Mouse (Mus musculus) liver, embryonic 12.5 days (tissue): ENCODE measurements around the gene Olfr697. TPM values are rescaled to one million over a fixed set of nuclear protein-coding genes. Genes with fewer than 3 reads are reported as not detected.
"Not testable (repeated sequence)": the region's sequence is repeated elsewhere in the genome, so short reads cannot be mapped to it uniquely, and the experiment has no call there.

Source experiments
- ATAC-seq: fragments of 200-750 bp; cut with Nextera tagmentation; 2 replicates; pipeline ENCODE4 v1.8.0; 2017; ENCODE audit warnings: moderate number of reproducible peaks, mild to moderate bottlenecking, moderate library complexity
- H3K27ac ChIP-seq: fragments of 300-500 bp; sonication (generic); 2 replicates; pipeline ENCODE4 v1.5.1; 2016; ENCODE audit warnings: mild to moderate bottlenecking
- H3K27me3 ChIP-seq: fragments of 300-500 bp; sonication (generic); replicated peaks from 2 replicates; pipeline ENCODE4 v1.6.1; 2016; ENCODE audit warnings: mild to moderate bottlenecking, moderate library complexity
- H3K36me3 ChIP-seq: fragments of 300-500 bp; sonication (generic); 2 replicates; pipeline ENCODE4 v1.6.1; 2016; ENCODE audit warnings: mild to moderate bottlenecking, moderate library complexity
- H3K4me1 ChIP-seq: fragments of 300-500 bp; sonication (generic); 2 replicates; pipeline ENCODE4 v1.6.1; 2016
- H3K4me2 ChIP-seq: fragments of 300-500 bp; sonication (generic); 2 replicates; pipeline ENCODE4 v1.6.1; 2016; ENCODE audit warnings: mild to moderate bottlenecking, moderate library complexity
- H3K4me3 ChIP-seq: fragments of 300-500 bp; sonication (generic); 2 replicates; pipeline ENCODE4 v1.5.1; 2016; ENCODE audit warnings: mild to moderate bottlenecking, moderate library complexity
- H3K9ac ChIP-seq: fragments of 300-500 bp; sonication (generic); 2 replicates; pipeline ENCODE4 v1.6.1; 2016; ENCODE audit warnings: mild to moderate bottlenecking, moderate library complexity
- H3K9me3 ChIP-seq: fragments of 300-500 bp; sonication (generic); replicated peaks from 2 replicates; pipeline ENCODE4 v1.6.1; 2016; ENCODE audit warnings: mild to moderate bottlenecking, moderate library complexity
- whole genome bisulfite sequencing: fragments of 180-500 bp; shearing (Covaris S2); methylation state at CpG from one replicate; pipeline ENCODE4 v1.1.7; 2016; ENCODE audit not compliant: insufficient replicate concordance; 5-methylcytosine and 5-hydroxymethylcytosine counted together
- polyA plus RNA-seq: library from polyadenylated mRNA; unstranded; fragments of >200 nt; fragmentation: Nextera tagmentation; extraction: Ambion mirVana; gene quantifications from 2 replicates; pipeline ENCODE4 v1.2.1, GENCODE M21; 2016

Olfr697 gene
- polyA plus RNA-seq, result not detected in 2 replicates

DNA sequence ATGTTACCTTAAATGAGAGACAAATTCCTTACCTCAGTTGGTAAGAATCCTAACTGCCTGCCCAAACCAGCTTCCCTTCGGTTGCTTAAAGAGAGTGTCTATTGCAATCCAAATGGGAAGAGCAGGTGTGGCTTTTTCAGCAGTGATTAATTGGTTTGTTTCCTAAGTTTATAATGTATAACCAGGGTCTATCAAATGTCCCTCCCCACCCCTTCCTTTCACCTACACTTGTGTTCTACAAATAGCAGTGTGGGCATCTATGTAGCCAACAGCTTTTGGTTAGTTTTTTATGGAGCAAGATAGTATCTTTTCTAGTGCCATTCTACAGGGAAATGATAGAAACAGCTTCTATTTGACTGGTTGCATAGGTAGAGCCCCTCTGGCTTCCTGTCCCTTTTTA, at the start of gene Olfr697:
Gene Olfr697, minus strand, starts transcription at position 101 of the 400 bp plus-strand sequence.
- no peaks in the 10 kb centered on the region for H3K27me3 ChIP-seq
- no peaks in the 10 kb centered on the region for H3K36me3 ChIP-seq
- ATAC-seq, result no peak
- WGBS, result 36% methylated on average over 1 of the region's 1 CpGs
- H3K4me2 ChIP-seq, result no peak within 1 kb of the TSS
- H3K9ac ChIP-seq, result no peak within 1 kb of the TSS
- no peaks in the 10 kb centered on the region for H3K4me1 ChIP-seq
- no peak within 1 kb of the TSS for H3K27ac ChIP-seq
- no peaks in the 10 kb centered on the region for H3K9me3 ChIP-seq
- no peak within 1 kb of the TSS for H3K4me3 ChIP-seq

- Histone ChIP-seq H3K9me3 (no peaks in the 10 kb centered on the region), H3K4me3 (no peak overlapping the region), H3K36me3 (no peaks in the 10 kb centered on the region), H3K4me2 (no peak overlapping the region), H3K27me3 (no peaks in the 10 kb centered on the region), H3K9ac (no peak overlapping the region), H3K27ac (no peak overlapping the region), H3K4me1 (no peaks in the 10 kb centered on the region)
- no peak for ATAC-seq
These were observed 46.1 kb upstream of the Olfr697 start for GRCm38 (mm10) chr7:106788330-106788729.

DNA sequence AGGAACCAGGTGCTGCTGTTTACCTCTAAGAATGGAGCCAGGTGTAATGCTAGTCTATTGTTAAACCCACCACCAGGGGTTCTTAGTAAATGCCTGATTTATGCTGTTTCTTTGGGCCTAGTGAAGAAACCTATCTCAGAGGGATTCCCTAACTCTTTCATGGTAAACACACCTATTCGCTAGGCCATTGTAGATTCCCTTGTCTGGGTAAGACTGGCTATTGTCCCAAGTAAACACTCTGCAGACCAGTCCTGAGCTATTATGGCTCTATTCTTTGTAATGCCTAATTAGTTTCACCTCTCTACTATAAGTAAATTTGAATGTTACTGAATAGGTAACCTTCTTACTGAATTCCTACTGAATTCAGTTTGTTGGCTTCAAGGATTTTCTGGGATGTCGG, 18.8 kb upstream of the Olfr697 start:
- not testable (repeated sequence) for H3K36me3 ChIP-seq, H3K4me3 ChIP-seq, H3K27ac ChIP-seq, H3K4me2 ChIP-seq, ATAC-seq, H3K27me3 ChIP-seq, H3K9ac ChIP-seq, H3K9me3 ChIP-seq, H3K4me1 ChIP-seq
- WGBS, result 76% methylated on average over 2 of the region's 2 CpGs

DNA sequence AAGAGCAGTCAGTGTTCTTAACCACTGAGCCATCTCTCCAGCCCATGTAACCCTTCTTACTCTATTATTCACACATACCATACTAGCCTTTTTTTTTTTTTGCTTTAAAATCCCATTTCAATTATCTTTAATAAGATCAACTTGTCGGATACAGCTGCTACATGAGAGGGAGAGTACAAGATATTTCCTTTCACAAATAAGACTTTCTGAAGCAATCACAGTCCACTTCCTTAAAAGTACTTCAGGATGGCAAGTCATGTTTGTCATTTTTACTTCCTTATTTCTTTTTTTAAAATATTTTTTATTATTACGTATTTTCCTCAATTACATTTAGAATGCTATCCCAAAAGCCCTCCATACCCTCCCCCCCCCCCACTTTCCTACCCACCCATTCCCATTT, 16.6 kb upstream of the Olfr697 start:
- H3K9ac ChIP-seq, result no peak overlapping the region
- H3K27ac ChIP-seq, result no peak overlapping the region
- H3K4me2 ChIP-seq, result no peak overlapping the region
- H3K4me3 ChIP-seq, result no peak overlapping the region
- no peaks in the 10 kb centered on the region for H3K36me3 ChIP-seq
- 79% methylated on average over 2 of the region's 2 CpGs for WGBS
- H3K27me3 ChIP-seq, result no peaks in the 10 kb centered on the region
- ATAC-seq, result no peak
- H3K4me1 ChIP-seq, result no peaks in the 10 kb centered on the region
- H3K9me3 ChIP-seq, result no peaks in the 10 kb centered on the region

- Histone ChIP-seq H3K4me2 (no peak within 1 kb of the TSS), H3K27me3 (no peaks in the 10 kb centered on the region)
- no peak for ATAC-seq
These were observed 13.1 kb upstream of the Olfr697 start, which contains the start of gene Olfr698 for GRCm38 (mm10) chr7:106755297-106755696. TSS of gene Olfr698 (minus strand) at chr7:106755397.

DNA sequence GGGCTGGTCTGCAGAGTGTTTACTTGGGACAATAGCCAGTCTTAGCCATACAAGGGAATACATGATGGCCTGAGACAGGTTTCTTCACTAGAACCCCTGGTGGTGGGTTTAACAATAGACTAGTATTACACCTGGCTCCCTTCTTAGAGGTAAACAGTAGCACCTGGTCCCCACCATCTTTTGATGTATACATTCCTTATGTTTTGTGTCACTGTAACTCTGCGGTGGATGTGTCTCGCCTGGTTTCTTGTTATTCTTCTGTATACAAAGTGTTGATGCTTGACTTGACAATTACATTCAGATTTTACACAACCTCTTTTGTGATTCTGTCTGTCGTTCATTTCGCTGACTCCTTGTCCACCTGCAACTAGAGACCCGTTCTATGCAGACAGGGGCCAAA, 3.6 kb upstream of the Olfr697 start:
- no peak overlapping the region for H3K4me3 ChIP-seq
- no peak overlapping the region for H3K4me2 ChIP-seq
- no peaks in the 10 kb centered on the region for H3K36me3 ChIP-seq
- no peak overlapping the region for H3K27ac ChIP-seq
- 81% methylated on average over 5 of the region's 5 CpGs for WGBS
- no peaks in the 10 kb centered on the region for H3K27me3 ChIP-seq
- H3K9ac ChIP-seq, result no peak overlapping the region
- H3K9me3 ChIP-seq, result no peaks in the 10 kb centered on the region
- H3K4me1 ChIP-seq, result no peaks in the 10 kb centered on the region
- no peak for ATAC-seq

More at GRCm38 (mm10) chr7:106755297-106755696, 13.1 kb upstream of the Olfr697 start, which contains the start of gene Olfr698:
- Histone ChIP-seq H3K27ac (no peak within 1 kb of the TSS), H3K4me3 (no peak within 1 kb of the TSS), H3K4me1 (no peaks in the 10 kb centered on the region), H3K9me3 (no peaks in the 10 kb centered on the region), H3K9ac (no peak within 1 kb of the TSS), H3K36me3 (no peaks in the 10 kb centered on the region)

GRCm38 (mm10) chr7:106737028-106737427, 5.2 kb downstream of the Olfr697 start:
- H3K9ac ChIP-seq, result no peak overlapping the region
- no peaks in the 10 kb centered on the region for H3K27me3 ChIP-seq
- no peaks in the 10 kb centered on the region for H3K36me3 ChIP-seq
- no peak for ATAC-seq
- H3K27ac ChIP-seq, result no peak overlapping the region
- H3K4me1 ChIP-seq, result no peaks in the 10 kb centered on the region
- no peak overlapping the region for H3K4me3 ChIP-seq
- no peak overlapping the region for H3K4me2 ChIP-seq
- H3K9me3 ChIP-seq, result no peaks in the 10 kb centered on the region

- H3K4me1 ChIP-seq, result no peaks in the 10 kb centered on the region
- no peaks in the 10 kb centered on the region for H3K9me3 ChIP-seq
- H3K27me3 ChIP-seq, result no peaks in the 10 kb centered on the region
- H3K9ac ChIP-seq, result no peak overlapping the region
- H3K4me2 ChIP-seq, result no peak overlapping the region
- H3K4me3 ChIP-seq, result no peak overlapping the region
- no peaks in the 10 kb centered on the region for H3K36me3 ChIP-seq
- H3K27ac ChIP-seq, result no peak overlapping the region
- no peak for ATAC-seq
- 66% methylated on average over 2 of the region's 2 CpGs for WGBS
These were observed 8.5 kb downstream of the Olfr697 start for GRCm38 (mm10) chr7:106733717-106734116.

- not testable (repeated sequence) for H3K4me3 ChIP-seq, H3K9ac ChIP-seq, H3K4me2 ChIP-seq, H3K9me3 ChIP-seq, H3K27ac ChIP-seq, H3K36me3 ChIP-seq, H3K27me3 ChIP-seq, ATAC-seq, H3K4me1 ChIP-seq
- 58% methylated on average over 2 of the region's 2 CpGs for WGBS
These were observed 16.6 kb downstream of the Olfr697 start for GRCm38 (mm10) chr7:106725654-106726053.

DNA sequence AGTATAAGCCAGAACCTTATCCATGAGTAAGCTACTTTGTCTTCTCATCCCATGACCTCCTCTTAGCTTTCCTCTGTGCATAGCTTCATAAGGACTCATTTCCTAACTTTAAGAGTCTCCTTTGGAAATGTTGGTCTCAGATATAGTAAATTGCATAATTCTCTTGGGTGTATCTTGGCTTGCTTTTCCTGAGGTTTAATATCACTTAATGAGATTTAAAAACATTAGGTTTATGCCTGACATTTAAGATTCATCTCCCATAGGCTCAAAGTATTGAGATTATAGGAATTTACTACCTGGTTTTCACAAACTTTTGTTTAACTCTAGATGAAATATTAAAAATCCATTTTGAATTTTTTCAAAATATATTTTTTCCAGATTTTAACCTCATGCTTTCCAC, 25.9 kb downstream of the Olfr697 start, which contains the start of gene Olfr695:
Gene Olfr695, minus strand, starts transcription at position 101 of the 400 bp plus-strand sequence.
- no peak within 1 kb of the TSS for H3K9ac ChIP-seq
- H3K27me3 ChIP-seq, result no peaks in the 10 kb centered on the region
- H3K36me3 ChIP-seq, result no peaks in the 10 kb centered on the region
- no peak for ATAC-seq
- no peaks in the 10 kb centered on the region for H3K4me1 ChIP-seq
- H3K9me3 ChIP-seq, result no peaks in the 10 kb centered on the region
- H3K4me2 ChIP-seq, result no peak within 1 kb of the TSS
- H3K4me3 ChIP-seq, result no peak within 1 kb of the TSS
- H3K27ac ChIP-seq, result no peak within 1 kb of the TSS

- H3K27ac ChIP-seq, result no peak overlapping the region
- H3K4me3 ChIP-seq, result no peak overlapping the region
- peaks cover 1% of the 10 kb centered on the region; the same call in 1 of the 2 replicates for H3K9me3 ChIP-seq
- no peaks in the 10 kb centered on the region for H3K36me3 ChIP-seq
- no peaks in the 10 kb centered on the region for H3K4me1 ChIP-seq
- H3K4me2 ChIP-seq, result no peak overlapping the region
- WGBS, result 65% methylated on average over 6 of the region's 6 CpGs
- no peak overlapping the region for H3K9ac ChIP-seq
- no peaks in the 10 kb centered on the region for H3K27me3 ChIP-seq
- no peak for ATAC-seq
These were observed 30.8 kb downstream of the Olfr697 start for GRCm38 (mm10) chr7:106711463-106711862.

- not testable (repeated sequence) for H3K36me3 ChIP-seq, ATAC-seq, H3K4me2 ChIP-seq, H3K9me3 ChIP-seq, H3K4me3 ChIP-seq, H3K27me3 ChIP-seq, H3K9ac ChIP-seq, H3K27ac ChIP-seq, H3K4me1 ChIP-seq
- 78% methylated on average over 10 of the region's 10 CpGs for WGBS
These were observed 34.5 kb downstream of the Olfr697 start for GRCm38 (mm10) chr7:106707705-106708104.

GRCm38 (mm10) chr7:106696891-106697290, 45.4 kb downstream of the Olfr697 start:
- Histone ChIP-seq H3K27me3 (no peaks in the 10 kb centered on the region), H3K9ac (no peak overlapping the region), H3K4me1 (no peaks in the 10 kb centered on the region), H3K9me3 (no peaks in the 10 kb centered on the region), H3K4me2 (no peak overlapping the region), H3K4me3 (no peak overlapping the region), H3K36me3 (no peaks in the 10 kb centered on the region), H3K27ac (no peak overlapping the region)
- 50% methylated on average over 1 of the region's 1 CpGs for WGBS
- ATAC-seq, result no peak
